ENCODE assay signal across 8 mouse cellular contexts in the genomic region with DNA sequence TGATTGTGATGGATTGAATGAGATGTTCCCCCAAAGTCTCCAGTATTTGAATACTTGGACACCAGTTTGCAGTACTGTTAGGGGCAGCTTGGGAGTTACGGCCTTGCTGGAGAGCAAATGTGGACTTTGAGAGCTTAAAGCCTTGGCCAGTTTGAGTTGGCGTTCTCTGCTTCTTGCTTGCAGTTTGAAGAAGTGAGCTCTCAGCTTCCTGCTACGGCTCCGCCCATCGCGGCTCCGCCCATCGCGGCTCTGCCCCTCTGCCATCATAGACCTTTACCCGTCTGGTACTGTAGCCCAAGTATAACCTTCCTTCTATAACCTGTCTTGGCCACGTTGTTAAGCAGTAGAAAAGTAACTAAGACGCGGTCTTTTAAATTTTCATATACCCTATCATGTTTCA.
DNase-seq lines count a peak whose midpoint lies in the region; ATAC-seq and TF ChIP-seq lines count a peak whose summit lies in the region.

No protein-coding gene starts in this region.

- H3K4me1 ChIP-seq in heart, postnatal 0 days (ENCODE audit: control insufficient read depth, insufficient read depth) = peaks cover 10% of the 10 kb centered on the region

- peak overlapping the region; percentile 42; the same call in 1 of the 2 replicates for H3K9ac ChIP-seq in heart, postnatal 0 days (replicated peaks; ENCODE audit: low read depth, low read length)

- TF ChIP-seq CTCF in heart, postnatal 0 days (IDR thresholded peaks at IDR 0.05; ENCODE audit: low read depth) = no peak

- WGBS in heart, postnatal 0 days = 18% methylated on average over 13 of the region's 13 CpGs
- WGBS in large intestine, adult 2 months = 9% methylated on average over 13 of the region's 13 CpGs

- H3K27ac ChIP-seq in heart, postnatal 0 days (ENCODE audit: low read depth) = no peak overlapping the region

- no peaks in the 10 kb centered on the region for H3K9me3 ChIP-seq in heart, postnatal 0 days (replicated peaks; ENCODE audit: control insufficient read depth, low read length)

- H3K27me3 ChIP-seq in heart, postnatal 0 days (ENCODE audit: control insufficient read depth, insufficient read depth, low read length) = no peaks in the 10 kb centered on the region

- no peak for TF ChIP-seq EP300 in heart, postnatal 0 days (IDR thresholded peaks at IDR 0.05; ENCODE audit: low read depth)

- peak; percentile 74 for DNase-seq in 416B (ENCODE audit: low read depth)
- peak; percentile 43 for DNase-seq in adrenal gland, postnatal 10 days
- peak; percentile 30 for DNase-seq in heart, postnatal 0 days (ENCODE audit: low spot score)
- peak; percentile 63 for DNase-seq in large intestine, adult 2 months (ENCODE audit: low read depth, low spot score)
- DNase-seq in thymus, postnatal 4 days = peak; percentile 67
- no peak for DNase-seq in ovary, adult 18-20 months (ENCODE audit: low spot score)
- no peak for DNase-seq in cerebellum, postnatal 25 days

- peak overlapping the region; percentile 31 for H3K4me3 ChIP-seq in heart, postnatal 0 days (ENCODE audit: low read depth, low read length)

- no peak for ATAC-seq in heart, postnatal 0 days (ENCODE audit: insufficient read depth, low read depth)
- peak; percentile 77 for ATAC-seq in megakaryocyte-erythroid progenitor cell, adult 5-6 weeks (replicated peaks; ENCODE audit: low FRiP score, low TSS enrichment, poor library complexity, severe bottlenecking)

- H3K4me2 ChIP-seq in heart, postnatal 0 days (ENCODE audit: low read depth, low read length) = peak overlapping the region; percentile 61

- no peaks in the 10 kb centered on the region for H3K36me3 ChIP-seq in heart, postnatal 0 days (replicated peaks; ENCODE audit: control insufficient read depth, insufficient read depth, low read length)

Comparison
In these comparisons a context has a peak if more than half of its experiments do, and no peak if none do; other contexts are left out.
1. DNase-seq: peak in 416B (single experiment), adrenal gland, postnatal 10 days (single experiment), heart, postnatal 0 days (single experiment), large intestine, adult 2 months (single experiment) and thymus, postnatal 4 days (single experiment); none in ovary, adult 18-20 months (single experiment) and cerebellum, postnatal 25 days (0 of 2).